Mouse (Mus musculus): ENCODE measurements around the gene Dmrta1. TPM values are rescaled to one million over a fixed set of nuclear protein-coding genes. Genes with fewer than 3 reads are reported as not detected.

Gene Dmrta1
- not detected in 2 replicates for polyA plus RNA-seq (2012)

DNA sequence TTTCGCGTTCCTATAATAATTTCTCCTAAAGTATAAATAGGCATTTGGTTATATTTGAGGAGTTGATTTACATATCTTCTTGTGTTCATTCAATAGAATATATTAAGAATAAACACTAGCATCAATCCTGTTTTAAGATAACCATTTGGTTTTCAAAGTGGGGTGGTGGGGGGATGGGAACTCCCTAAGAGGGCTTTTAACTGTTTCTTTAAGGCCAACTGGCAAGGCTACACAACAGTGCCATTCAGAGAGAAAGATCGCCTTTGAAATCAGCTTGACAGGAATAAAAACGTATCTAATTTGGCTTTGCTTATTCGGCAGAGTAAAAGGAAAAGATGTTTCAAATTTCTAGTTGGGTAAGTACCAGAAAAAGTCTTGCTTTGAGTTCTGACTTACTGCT, at the start of gene Dmrta1:
TSS of gene Dmrta1 (plus strand) at position 242 of the 400 bp plus-strand sequence.
- TF ChIP-seq GATA1 (IDR thresholded peaks at IDR 0.05; ENCODE audit: low read length), result no peak

DNA sequence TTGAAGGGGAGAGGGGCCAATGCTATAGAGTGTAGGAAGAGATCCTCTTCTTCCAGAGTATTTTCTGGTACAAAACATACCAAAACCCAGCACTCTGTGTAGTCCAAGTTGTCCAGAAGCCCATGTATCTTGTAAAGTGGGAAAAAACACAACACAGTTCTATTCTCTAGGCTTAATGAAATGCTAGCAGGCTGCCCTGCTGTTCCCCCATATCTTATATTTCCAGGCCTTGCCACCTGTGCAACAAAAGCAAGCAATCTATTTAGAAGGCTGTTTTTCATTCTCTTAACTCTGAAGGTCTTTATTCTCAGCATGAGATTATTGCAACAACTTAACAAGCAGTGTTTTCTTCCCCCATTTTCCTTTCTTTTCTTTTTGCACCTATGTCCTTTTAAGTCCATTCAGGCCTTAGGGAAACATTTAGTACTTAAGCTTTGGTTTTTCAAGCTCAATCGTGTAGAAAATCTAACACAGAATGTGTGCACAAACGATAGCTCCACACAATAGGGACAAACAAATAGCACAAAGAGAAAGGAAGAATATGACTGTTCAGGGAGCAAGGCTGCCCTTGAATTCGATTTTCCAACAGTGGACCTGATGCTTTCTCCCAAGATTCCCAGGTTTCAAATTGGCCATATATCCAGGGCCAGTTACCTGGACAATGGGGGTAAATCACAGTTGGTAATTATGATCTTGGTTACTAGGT, 48.7 kb upstream of the Dmrta1 start:
- TF ChIP-seq GATA1 (IDR thresholded peaks at IDR 0.05; ENCODE audit: low read length), result no peak

DNA sequence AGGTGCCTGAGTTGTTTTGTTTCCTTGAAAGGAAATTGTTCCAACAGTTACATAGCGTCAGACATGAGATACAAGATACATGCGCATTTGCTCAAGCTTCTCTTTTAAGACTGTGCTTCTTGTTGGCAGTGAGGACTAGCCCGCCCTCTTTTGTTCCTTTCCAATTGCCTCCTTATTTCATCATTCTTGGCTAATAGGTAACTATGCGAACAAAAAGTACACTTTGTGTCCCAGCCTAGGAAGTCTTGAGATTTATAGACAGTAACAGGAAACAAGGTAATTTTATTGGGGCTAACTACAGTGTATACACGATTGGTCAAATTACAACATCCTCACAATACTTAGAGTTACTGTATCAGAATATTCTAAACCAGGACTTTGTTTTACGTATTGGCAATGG, 47.7 kb upstream of the Dmrta1 start:
- TF ChIP-seq GATA1 (IDR thresholded peaks at IDR 0.05; ENCODE audit: low read length), result no peak

DNA sequence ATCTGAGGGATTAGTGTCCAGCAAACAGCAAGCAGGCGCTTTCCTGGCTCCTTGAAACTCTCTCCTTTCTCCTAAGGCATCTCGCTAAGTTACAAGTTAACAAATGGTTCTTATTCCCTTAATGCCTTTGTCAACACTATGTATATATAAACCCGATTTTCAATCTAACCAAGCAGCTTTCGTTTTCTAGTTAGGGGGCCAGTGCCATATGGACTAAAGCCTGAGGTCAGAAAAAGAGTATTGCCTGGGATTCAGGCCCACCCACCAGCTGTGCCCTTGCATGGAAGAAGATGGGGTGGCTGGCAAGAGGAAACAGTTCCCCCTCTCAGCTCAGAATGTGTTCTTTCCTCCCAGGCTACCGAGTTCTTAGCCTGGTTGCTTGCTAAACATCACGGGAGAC, 40.6 kb upstream of the Dmrta1 start:
- no peak for TF ChIP-seq GATA1 (IDR thresholded peaks at IDR 0.05; ENCODE audit: low read length)

DNA sequence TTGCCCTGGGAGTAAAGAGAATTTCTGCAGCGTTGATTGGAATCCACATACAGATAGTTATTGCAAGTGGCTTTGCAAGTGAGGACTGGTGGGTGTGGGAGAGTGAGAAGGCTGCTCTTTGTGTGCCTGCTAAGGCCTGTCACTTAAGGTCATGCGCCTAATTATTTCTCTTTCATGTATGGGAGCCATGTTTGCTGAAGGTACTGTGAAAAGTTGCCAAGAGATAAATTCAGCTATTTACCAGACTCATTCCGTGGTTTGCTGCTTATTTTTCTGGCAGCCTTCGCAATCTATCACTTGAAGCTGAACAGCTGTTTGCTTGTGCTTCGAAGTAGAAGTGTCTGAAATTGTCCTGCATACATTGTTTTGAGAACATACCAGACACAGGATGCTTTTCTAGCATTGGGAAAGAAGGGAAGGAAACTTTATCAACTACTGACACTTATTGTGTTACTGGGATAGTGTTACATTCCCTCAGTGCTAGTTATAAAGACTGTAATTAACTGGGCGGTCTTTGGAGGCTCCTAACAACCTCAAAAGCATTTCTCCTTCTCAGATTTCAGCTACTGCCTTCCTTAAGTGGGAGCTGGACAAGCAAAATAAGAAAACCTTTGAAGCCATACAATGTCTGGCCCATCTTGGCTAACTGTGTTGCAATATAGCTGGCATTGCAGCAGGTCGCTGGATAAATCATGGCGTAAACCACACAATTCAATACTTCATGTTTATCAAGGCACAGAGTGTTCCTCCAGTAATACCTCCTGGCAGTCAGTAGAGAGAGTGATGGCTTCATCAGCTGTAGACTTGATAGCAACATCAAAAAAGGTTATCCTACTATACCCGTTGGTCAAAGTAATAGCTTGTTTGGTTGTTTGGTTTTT, 34.8 kb upstream of the Dmrta1 start:
- no peak for TF ChIP-seq GATA1 (IDR thresholded peaks at IDR 0.05; ENCODE audit: low read length)

DNA sequence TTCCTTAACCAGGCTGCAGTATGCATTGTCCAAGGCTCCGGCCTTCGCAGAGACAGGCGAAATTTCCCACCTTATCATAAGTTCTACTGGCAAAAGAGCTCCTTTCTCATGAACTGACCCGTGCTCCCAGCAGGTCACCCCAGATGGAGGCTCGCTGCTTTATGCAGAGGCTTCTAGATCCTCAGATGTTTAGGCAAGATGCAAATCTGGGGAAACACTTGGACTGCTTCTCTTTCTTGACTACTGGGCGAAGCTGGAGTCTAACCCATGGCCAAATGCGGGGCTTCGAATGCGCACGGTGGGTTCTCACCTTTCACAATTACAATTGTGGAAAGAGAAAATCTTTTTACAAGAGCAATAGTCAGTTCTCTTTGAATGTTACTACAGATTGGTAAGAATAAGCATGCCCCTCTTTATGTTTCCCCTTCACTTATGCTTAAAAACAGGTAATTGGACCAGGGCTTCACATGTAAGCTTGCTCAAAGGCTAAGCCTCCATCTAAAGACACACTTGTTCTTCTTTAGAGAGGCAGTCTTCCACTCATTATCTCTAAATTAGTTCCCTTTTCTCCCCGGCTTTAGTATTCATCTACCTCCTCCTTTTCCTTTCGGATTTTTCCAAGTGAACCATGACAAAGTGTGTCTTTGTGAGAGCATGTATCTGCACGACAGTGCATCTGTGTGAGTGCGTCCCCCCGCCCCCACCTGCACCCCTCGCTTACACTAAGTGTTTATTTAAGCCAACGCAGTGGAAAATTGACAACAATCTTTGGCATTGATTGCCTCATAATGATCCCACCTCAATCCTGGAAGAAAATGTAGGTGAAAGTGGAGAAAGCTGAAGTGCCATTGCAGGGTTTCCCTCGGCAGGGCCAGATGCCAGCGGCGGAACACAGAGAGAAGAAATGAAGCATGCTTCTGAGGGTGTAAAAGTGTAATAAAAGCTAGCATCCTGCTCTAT, 28.6 kb upstream of the Dmrta1 start:
- no peak for TF ChIP-seq GATA1 (IDR thresholded peaks at IDR 0.05; ENCODE audit: low read length)

DNA sequence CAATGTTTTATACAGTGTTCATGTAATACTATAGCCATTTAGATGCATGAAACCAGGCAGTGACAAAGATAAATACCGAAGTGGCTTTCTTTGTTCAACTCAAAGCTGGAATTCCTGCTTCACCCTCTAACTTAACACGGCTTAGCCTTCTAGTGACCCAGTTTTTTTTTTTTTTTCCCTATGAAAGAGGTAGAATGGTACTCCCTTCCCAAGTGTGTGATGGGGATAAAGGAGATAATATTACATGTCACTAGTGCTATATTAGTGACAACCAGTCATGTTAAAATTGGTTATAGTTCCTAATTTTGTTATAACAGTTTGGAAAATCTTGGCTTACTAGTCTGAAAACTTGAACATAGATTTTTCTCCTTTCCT, 27.9 kb upstream of the Dmrta1 start:
- no peak for TF ChIP-seq GATA1 (IDR thresholded peaks at IDR 0.05; ENCODE audit: low read length)

DNA sequence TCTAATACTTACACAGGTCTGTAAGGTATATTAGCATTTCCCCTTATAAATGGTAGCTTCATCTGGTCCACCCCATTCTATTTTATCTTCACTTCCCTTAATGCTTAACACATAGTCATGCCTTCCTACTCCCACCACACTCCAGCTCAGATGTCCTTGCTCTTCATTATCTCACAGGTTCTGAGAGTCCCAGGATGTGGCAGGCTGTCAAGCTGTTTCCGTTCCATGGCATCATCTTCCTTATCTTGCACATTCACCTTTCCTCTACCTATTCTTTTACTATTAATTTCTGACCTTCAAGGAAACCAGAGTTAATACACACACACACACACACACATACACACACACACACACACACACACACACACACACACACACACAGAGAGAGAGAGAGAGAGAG, 27.5 kb upstream of the Dmrta1 start:
- no peak for TF ChIP-seq GATA1 (IDR thresholded peaks at IDR 0.05; ENCODE audit: low read length)

DNA sequence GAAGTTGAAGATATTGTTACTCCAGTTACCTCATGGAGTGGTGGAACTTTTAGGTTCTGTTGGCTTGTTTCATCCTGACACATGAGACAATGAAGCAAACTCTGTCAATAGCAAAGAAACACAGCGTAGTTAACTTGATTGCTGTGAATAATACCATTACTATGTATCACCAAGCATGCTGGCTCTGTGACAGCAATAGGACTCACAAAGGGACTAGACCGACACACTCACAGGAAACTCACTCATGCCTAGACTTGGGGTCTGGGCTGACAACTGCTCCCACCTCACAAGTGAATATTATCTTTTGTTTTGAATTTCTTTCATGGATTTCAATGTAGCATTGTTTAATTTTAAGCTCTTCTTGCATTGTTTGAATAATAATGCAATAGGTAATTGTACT, 15.8 kb upstream of the Dmrta1 start:
- TF ChIP-seq GATA1 (IDR thresholded peaks at IDR 0.05; ENCODE audit: low read length), result no peak

DNA sequence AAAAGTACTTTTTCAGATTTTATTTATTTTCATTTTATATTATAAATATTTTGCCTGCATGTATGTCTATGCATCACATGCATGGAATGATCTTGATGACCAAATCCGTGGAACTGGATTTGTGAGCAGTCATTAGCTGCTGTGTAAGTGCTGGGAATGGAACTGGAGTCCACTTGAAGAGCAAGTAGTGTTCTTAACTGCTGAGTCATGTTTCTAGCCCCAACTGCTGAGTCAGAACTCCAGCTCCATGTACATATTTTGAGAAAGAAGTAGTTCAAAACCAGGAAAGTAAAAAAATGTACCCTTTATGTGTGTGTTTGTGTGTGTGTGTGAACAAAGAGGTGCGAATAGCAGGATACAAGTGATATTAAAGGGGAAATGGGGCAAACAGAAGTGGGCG, 4.5 kb upstream of the Dmrta1 start:
- no peak for TF ChIP-seq GATA1 (IDR thresholded peaks at IDR 0.05; ENCODE audit: low read length)

DNA sequence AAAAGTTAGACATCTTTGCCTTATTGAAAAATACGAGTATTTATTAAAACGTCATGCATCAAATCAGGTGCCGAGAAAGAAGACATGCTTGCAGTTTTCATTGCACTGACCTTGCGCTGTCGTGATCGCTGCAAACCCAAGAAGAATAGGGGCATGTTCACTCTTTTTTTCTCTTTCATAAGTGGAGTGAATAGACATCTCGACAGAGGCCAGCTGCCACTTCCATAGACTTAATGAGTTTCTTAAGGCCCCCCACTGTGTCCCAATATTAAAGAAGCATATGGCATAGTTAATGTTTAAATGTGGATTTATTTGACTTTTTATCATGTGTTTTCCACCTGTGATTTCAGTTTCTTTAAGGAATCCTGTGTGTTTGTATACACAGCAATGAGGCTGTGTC, 1.3 kb upstream of the Dmrta1 start:
- no peak for TF ChIP-seq GATA1 (IDR thresholded peaks at IDR 0.05; ENCODE audit: low read length)

DNA sequence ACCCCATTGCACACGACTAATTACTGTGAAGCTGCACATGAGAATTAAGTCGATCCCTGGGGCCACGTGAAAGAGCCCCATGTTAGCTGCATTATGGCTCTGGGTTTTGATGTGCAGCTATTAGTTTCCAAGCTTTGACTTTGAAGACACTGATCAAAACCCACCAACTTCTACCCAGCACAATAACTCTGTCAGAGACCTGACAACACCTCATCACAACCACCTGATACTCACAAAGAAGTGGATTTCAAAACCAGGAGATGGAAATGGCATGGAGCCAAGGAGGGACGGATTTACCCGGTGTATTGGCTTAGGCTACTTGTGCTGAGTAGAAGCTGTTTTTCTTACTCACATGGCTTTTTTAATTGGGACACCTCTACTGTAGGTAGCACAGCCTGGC, 523 bp upstream of the Dmrta1 start:
- TF ChIP-seq GATA1 (IDR thresholded peaks at IDR 0.05; ENCODE audit: low read length), result no peak

DNA sequence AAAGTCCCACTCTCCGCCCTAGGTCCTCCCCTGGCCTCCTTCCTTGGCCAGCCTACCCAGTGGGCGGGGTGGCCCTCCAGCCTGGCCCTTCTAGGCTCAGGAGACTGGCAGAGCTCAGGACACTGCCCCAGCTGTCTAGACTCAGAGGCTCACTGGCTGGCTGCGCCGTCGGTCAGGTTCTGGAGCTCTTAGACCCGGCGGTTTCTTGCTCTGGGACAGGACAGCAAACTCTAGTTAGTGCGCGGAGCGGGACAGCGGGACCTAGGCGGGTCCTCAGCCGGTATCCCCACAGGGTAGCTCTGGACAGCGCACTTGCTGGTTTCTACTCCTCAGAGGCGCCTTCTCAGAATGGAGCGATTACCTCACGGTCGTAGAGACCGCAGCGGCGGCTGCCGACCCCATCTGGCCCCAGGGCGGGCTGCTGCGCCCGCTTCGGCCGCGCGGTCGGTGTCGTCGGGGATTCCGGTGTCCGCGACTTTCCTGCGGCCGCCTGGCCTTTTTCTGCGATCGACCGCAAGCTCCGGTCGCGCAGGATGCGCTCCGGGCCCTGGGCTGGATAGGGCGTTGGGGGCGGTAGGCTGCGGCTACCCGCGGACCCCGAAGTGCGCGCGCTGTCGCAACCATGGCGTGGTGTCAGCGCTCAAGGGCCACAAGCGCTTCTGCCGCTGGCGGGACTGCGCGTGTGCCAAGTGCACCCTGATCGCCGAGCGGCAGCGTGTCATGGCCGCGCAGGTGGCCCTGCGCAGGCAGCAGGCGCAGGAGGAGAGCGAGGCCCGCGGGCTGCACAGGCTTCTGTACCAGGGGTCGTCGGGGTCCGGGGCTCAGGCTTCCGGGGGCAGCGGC, 8.9 kb downstream of the Dmrta1 start:
- no peak for TF ChIP-seq GATA1 (IDR thresholded peaks at IDR 0.05; ENCODE audit: low read length)

DNA sequence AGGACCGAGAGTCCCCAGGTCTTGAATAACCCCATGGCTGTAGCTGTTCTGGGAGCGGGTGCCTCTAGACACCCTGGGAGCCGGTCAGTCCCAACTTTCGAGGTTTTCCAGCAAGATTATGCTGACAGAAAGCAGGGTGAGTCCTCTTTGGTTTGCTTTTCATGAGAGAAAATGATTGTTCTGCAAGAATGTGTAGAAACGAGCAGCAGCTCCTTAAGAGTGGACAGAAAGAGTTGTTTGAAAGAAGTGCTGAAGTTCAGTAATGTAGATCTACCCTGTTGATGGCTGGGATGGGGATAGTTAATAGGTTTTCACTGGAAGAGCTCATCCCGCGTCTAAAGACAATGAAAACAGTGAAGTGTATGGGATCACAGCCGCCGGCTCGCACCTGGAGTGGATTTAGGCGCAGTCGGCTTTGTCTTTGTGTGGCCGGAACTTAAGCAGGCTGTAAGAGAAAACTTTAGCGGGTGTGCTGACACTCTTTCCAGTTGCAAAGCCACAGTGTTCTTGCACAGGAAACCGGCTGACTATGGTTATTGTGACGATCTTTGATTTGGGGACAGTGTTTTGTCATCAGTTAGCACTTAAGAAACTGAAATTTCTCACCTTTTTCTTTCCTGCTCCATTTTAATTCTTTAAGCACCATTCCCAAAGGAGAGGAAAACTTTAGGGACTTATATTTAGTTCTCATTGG, 9.7 kb downstream of the Dmrta1 start:
- TF ChIP-seq GATA1 (IDR thresholded peaks at IDR 0.05; ENCODE audit: low read length), result no peak

All from G1E-ER4 (cell line).